Mouse (Mus musculus) C2C12 (cell line): ENCODE results near the gene 2010111I01Rik.

ENCODE experiments used
- CTCF ChIP-seq: IDR thresholded peaks from one replicate; pipeline ENCODE4 v1.5.1; 2011; ENCODE audit not compliant: control insufficient read depth, insufficient read depth, insufficient read length
- MAX ChIP-seq: IDR thresholded peaks from one replicate; pipeline ENCODE4 v1.6.1; 2011; ENCODE audit warnings: mild to moderate bottlenecking, control low read depth
- MYOD1 ChIP-seq: IDR thresholded peaks from one replicate; pipeline ENCODE4 v1.6.1; 2011; ENCODE audit warnings: low read depth; ENCODE audit not compliant: control insufficient read depth, insufficient read length
- MYOG ChIP-seq: IDR thresholded peaks from one replicate; pipeline ENCODE4 v1.6.1; 2011; ENCODE audit not compliant: control insufficient read depth, insufficient read length; ENCODE audit errors: extremely low read depth

DNA sequence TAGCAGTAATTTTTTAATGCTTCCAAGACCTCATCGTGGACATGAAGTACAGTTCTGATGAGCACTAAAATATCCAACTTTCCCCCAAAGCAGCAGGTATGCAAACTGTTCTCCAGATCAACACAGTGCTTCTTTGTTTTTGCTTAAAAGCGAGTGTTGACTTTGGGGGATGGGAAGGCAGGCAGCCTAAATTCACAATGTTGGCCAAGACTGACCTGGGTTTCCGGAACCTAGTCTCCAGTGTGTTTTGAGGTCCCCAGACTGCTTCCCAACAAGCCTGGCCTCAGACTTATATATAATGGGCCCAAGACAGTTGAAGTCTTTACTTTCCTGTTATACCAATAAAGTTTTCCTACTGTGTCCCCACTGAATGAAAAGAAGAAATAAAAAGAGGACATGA, 359.6 kb downstream of the 2010111I01Rik start:
- TF ChIP-seq MYOD1 (no peak), CTCF (no peak), MYOG (no peak), MAX (no peak)
